Mouse (Mus musculus) liver, adult (tissue): ENCODE results near the gene Lpar1.

Experiments
- GATA4 ChIP-seq: IDR thresholded peaks from 2 replicates; pipeline ENCODE4 v1.6.1; 2014; ENCODE audit warnings: mild to moderate bottlenecking, low read length; ENCODE audit not compliant: insufficient replicate concordance

The Lpar1 gene

GRCm38 (mm10) chr4:58552731-58553630 lies 717 bp downstream of the Lpar1 start:
- TF ChIP-seq GATA4 = no peak

- TF ChIP-seq GATA4 = no peak
These were observed 1.5 kb downstream of the Lpar1 start for GRCm38 (mm10) chr4:58552229-58552628.

- TF ChIP-seq GATA4 = no peak
These were observed 1.9 kb downstream of the Lpar1 start for GRCm38 (mm10) chr4:58551820-58552219.

- peak; percentile 71; the same call in 1 of the 2 replicates for TF ChIP-seq GATA4
These were observed 6.0 kb downstream of the Lpar1 start for GRCm38 (mm10) chr4:58547725-58548124.

- no peak for TF ChIP-seq GATA4
These were observed 6.5 kb downstream of the Lpar1 start for GRCm38 (mm10) chr4:58547273-58547565.

GRCm38 (mm10) chr4:58546441-58547272 lies 7.0 kb downstream of the Lpar1 start:
- no peak for TF ChIP-seq GATA4

- peak; percentile 98 for TF ChIP-seq GATA4
These were observed 7.7 kb downstream of the Lpar1 start for GRCm38 (mm10) chr4:58545888-58546432.

GRCm38 (mm10) chr4:58543171-58543570 lies 10.5 kb downstream of the Lpar1 start:
- TF ChIP-seq GATA4 = no peak

- no peak for TF ChIP-seq GATA4
These were observed 12.9 kb downstream of the Lpar1 start for GRCm38 (mm10) chr4:58540841-58541240.

- TF ChIP-seq GATA4 = no peak
These were observed 13.3 kb downstream of the Lpar1 start for GRCm38 (mm10) chr4:58540385-58540784.

GRCm38 (mm10) chr4:58538696-58539095 lies 15.0 kb downstream of the Lpar1 start:
- TF ChIP-seq GATA4 = no peak

GRCm38 (mm10) chr4:58535754-58536153 lies 17.9 kb downstream of the Lpar1 start:
- no peak for TF ChIP-seq GATA4

GRCm38 (mm10) chr4:58534726-58535350 lies 18.9 kb downstream of the Lpar1 start:
- no peak for TF ChIP-seq GATA4

- no peak for TF ChIP-seq GATA4
These were observed 19.5 kb downstream of the Lpar1 start for GRCm38 (mm10) chr4:58534141-58534571.

GRCm38 (mm10) chr4:58533519-58533918 lies 20.2 kb downstream of the Lpar1 start:
- no peak for TF ChIP-seq GATA4
